Mouse (Mus musculus): ENCODE results near the gene Naif1. TPM values are rescaled to one million over a fixed set of nuclear protein-coding genes. Genes with fewer than 3 reads are reported as not detected.

Naif1 gene
- total RNA-seq, 2 experiments from 2014 or later = 4.1 to 4.2 TPM

DNA sequence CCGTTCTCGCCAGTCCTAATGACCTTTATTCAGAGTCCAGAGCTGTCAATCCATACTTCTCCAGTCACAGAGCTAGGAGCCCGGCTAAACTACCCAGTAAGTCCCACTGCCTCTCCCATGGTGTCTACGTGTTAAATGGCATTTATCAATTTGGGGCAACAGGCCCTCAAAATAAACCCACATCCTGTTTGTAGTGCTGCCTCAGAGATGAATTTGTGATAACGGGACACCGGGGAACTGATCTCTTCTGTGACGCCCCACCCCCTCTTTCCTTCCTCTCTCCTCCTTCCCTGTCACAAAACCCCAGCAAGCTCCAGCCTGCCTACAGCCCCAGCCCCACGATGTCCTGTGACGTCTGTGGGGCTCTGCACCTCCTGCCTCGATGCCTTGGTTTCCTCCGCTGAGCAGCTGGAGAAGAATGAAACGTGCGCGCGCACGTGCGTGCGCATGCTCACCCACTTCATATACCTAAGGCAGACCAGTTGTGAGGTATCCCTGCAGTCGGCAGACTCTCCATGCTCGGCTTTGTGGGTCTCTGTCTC lies 45.0 kb downstream of the Naif1 start:
- DNase-seq (ENCODE audit: extremely low spot score in 1 of 2, low spot score in 1 of 2) = no peak

DNA sequence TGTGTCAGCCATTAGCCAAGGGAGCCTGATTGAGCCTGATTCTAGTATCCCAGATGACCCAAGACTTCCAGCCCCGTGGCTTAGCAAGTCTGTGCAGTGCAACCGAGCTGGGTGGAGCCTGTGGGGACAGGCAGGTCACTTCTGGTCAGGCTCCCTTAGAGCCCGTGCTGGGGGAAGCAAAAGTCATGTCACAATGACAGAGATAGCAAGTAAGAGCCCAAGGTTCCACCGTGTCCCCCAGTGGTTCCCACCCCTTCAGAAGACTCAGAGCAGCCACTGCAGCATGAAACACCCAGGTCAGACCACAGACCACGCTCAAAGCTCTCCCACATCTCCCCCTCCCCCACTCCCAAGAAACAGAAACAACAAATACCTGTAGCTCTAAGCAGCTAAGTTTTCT lies 45.9 kb downstream of the Naif1 start:
- no peak for DNase-seq (ENCODE audit: extremely low spot score in 1 of 2, low spot score in 1 of 2)

GRCm38 (mm10) chr2:32499365-32499764 lies 49.1 kb downstream of the Naif1 start:
- DNase-seq (ENCODE audit: extremely low spot score in 1 of 2, low spot score in 1 of 2) = no peak

DNA sequence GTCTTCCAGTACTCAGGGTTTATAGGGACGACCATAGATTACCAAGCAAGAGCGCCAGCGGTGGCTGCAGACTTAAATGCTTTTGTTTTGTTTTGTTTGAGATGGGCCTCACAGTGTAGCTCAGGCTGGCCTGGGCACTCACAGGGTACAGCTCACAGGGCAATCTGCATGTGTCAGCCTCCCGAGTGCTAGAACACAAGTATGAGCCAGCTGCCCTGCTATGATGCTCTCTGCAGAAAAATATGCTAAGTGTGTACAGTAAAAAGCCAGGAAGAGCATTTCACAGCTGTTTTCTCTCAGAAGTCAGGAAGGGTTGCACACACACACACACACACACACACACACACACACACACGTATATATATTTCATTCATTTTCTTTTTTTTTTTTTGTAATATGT lies 50.2 kb downstream of the Naif1 start:
- DNase-seq (ENCODE audit: extremely low spot score in 1 of 2, low spot score in 1 of 2) = no peak

DNA sequence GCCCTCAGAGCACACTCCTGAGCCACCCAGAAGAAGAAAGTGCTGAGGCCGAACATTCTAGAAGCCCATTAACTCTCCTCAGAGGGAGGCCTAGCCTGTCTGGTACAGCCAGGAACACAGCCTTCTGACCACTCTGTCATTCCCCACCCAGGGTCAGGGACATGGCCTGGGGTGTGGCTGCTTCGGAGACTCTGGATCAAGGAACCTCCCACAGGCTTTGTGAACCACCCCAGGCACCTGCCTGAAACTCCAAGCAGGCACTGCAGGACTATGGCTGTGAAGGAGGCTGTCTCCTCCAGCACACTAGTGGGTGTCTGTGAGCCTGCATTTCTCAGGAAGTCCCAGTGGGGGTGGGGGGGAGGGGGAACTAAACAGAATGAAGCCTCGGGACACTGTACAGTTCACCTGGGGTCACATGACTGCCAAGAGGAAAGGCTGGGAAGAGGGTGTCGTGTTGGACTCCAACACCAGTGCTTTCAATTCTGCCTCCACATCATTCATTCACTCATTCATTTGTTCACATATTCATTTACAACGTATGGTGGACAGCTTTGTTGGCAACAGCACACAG lies 51.6 kb downstream of the Naif1 start:
- no peak for DNase-seq (ENCODE audit: extremely low spot score in 1 of 2, low spot score in 1 of 2)

GRCm38 (mm10) chr2:32502843-32503242 lies 52.6 kb downstream of the Naif1 start:
- no peak for DNase-seq (ENCODE audit: extremely low spot score in 1 of 2, low spot score in 1 of 2)

GRCm38 (mm10) chr2:32503588-32503987 lies 53.3 kb downstream of the Naif1 start:
- no peak for DNase-seq (ENCODE audit: extremely low spot score in 1 of 2, low spot score in 1 of 2)

- no peak for DNase-seq (ENCODE audit: extremely low spot score in 1 of 2, low spot score in 1 of 2)
Measured at GRCm38 (mm10) chr2:32505536-32505935, 55.3 kb downstream of the Naif1 start.

Other genes with a start within 250 kb of the Naif1 start
- gene Pomt1, start 213.9 kb upstream of the Naif1 start, total RNA-seq (2021) = 10 to 100 TPM; 21.4 to 25.2 TPM
- gene Uck1, start 190.3 kb upstream of the Naif1 start, total RNA-seq (2021) = 10 to 100 TPM; 52.8 to 60.0 TPM
- 10 to 100 TPM; 81.4 to 89.9 TPM for gene Golga2, start 163.1 kb upstream of the Naif1 start, total RNA-seq (2021)
- gene Swi5, start 162.4 kb upstream of the Naif1 start, total RNA-seq (2021) = 100 to 1,000 TPM; 206 to 208 TPM
- 10 to 100 TPM; 56.1 to 85.3 TPM for gene Ciz1, start 98.1 kb upstream of the Naif1 start, total RNA-seq (2021)
- 1,000 to 10,000 TPM; 1,309 to 1,323 TPM for gene Dnm1, start 97.1 kb upstream of the Naif1 start, total RNA-seq (2021)
- 100 to 1,000 TPM; 194 to 197 TPM for gene 1110008P14Rik, start 68.5 kb upstream of the Naif1 start, total RNA-seq (2021)
- gene Lcn2, start 62.2 kb upstream of the Naif1 start, total RNA-seq (2021) = under 1 TPM; 0.56 to 0.81 TPM
- 10 to 100 TPM; 40.1 to 41.9 TPM for gene Ptges2, start 54.6 kb upstream of the Naif1 start, total RNA-seq (2021)
- 10 to 100 TPM; 53.5 to 55.2 TPM for gene Slc25a25, start 988 bp downstream of the Naif1 start, total RNA-seq (2021)
- 10 to 100 TPM; 70.2 to 75.2 TPM for gene Fam102a, start 84.9 kb downstream of the Naif1 start, total RNA-seq (2021)
- gene Dpm2, start 120.4 kb downstream of the Naif1 start, total RNA-seq (2021) = 10 to 100 TPM; 74.0 to 80.4 TPM
- gene Pip5kl1, start 124.3 kb downstream of the Naif1 start, total RNA-seq (2021) = 1 to 10 TPM; 4.0 to 4.1 TPM
- gene 9430097D07Rik, start 125.2 kb downstream of the Naif1 start, total RNA-seq (2021) = under 1 TPM in 1 of 2 experiments, not detected in 1; 0.33 TPM
- gene St6galnac4, start 136.6 kb downstream of the Naif1 start, total RNA-seq (2021) = 10 to 100 TPM; 41.4 to 48.8 TPM
- gene St6galnac6, start 149.3 kb downstream of the Naif1 start, total RNA-seq (2021) = 100 to 1,000 TPM; 105 to 124 TPM
- gene Ak1, start 171.3 kb downstream of the Naif1 start, total RNA-seq (2021) = 100 to 1,000 TPM; 127 to 140 TPM
- gene Eng, start 196.1 kb downstream of the Naif1 start, total RNA-seq (2021) = 10 to 100 TPM; 17.4 to 24.2 TPM